Mouse (Mus musculus): ENCODE measurements around the gene Lama2.

GRCm38 (mm10) chr10:26973575-26973974 is 646.0 kb downstream of the Lama2 start:
- no peak for TF ChIP-seq TAL1 (IDR thresholded peaks at IDR 0.05; ENCODE audit: low read length)
- TF ChIP-seq GATA1 (IDR thresholded peaks at IDR 0.05; ENCODE audit: low read length) = no peak
